Mouse (Mus musculus) thymus, adult 2 months (tissue): ENCODE results near the gene Dnm3.

Experiments
- CTCF ChIP-seq: fragments of 200-500 bp; IDR thresholded peaks from 2 replicates; pipeline ENCODE4 v1.5.1; 2012; ENCODE audit warnings: mild to moderate bottlenecking, control low read depth, low read length, moderate library complexity, borderline replicate concordance; ENCODE audit not compliant: control insufficient read depth, poor library complexity, insufficient read depth; ENCODE audit errors: extremely low read depth
- POLR2A ChIP-seq: fragments of 200-500 bp; IDR thresholded peaks from 2 replicates; pipeline ENCODE4 v1.6.1; 2012; ENCODE audit warnings: mild to moderate bottlenecking, low read length, control low read depth, moderate library complexity; ENCODE audit not compliant: control insufficient read depth, poor library complexity, insufficient read depth; ENCODE audit errors: extremely low read depth

DNA sequence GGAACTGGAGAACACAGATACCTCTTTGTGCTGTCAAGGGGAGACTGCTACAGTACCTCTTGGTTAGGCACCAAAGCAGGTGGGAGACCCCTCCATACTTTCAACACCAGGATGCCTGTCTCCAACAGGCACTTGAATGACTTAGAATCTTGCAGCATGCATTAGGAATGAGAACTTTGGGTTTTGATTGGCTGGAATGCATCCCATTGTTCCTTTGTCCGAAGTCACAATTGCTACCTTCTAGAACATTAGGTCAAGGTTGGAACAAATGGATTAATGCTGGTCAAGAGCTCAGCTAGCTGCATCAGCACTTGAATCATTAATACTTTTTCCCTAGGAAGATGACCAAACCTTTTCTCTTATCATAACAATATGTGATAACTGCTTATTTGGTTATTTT, 498.3 kb downstream of the Dnm3 start, which contains the start of gene 4930558K02Rik:
- TF ChIP-seq CTCF (no peak), POLR2A (no peak)
